Mouse (Mus musculus): ENCODE measurements at regions not wholly inside any gene's neighbourhood (a gene's known extent, or its start where the extent isn't known, plus 50 kb on each side); places are given as distances from the start of the nearest gene placed in this dataset.

DNA sequence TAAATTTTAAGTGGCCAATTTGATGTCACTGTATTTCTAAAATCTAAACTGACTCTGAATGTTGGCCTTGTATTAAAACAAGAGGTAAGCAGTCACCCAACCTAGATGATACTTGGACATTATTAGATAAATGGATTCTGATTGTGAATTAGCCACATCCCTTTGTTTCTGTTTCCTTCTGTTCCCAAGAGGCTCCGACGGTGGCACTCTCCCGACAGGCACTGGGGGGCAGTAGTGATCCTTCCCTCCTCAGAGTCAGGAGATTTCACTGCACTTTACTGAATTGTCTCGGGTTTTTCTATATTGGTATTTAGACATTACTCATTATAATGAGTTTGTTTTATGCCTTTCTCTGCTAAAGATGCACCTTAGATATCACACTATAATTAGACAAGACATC lies 370.4 kb downstream of the Cdh9 start:
- TF ChIP-seq CTCF (IDR thresholded peaks at IDR 0.05; ENCODE audit: control insufficient read depth, insufficient read depth, insufficient replicate concordance, low read depth, low read length) (peak; percentile 33; the same call in 1 of the 2 replicates), POLR2A (IDR thresholded peaks at IDR 0.05; ENCODE audit: control insufficient read depth, low read depth, low read length) (no peak)
